Comparison of ENCODE assay signal across 8 mouse cellular contexts in genomic region chr11:94211651-94212488, GRCm38 (mm10). TPM values are rescaled to one million over a fixed set of nuclear protein-coding genes. Genes with fewer than 3 reads are reported as not detected.
DNase-seq lines count a peak whose midpoint lies in the region; ATAC-seq and TF ChIP-seq lines count a peak whose summit lies in the region.

No protein-coding gene starts in this region.

- TF ChIP-seq EP300 in ES-Bruce4 (IDR thresholded peaks at IDR 0.05; ENCODE audit: insufficient read depth, low read depth, low read length): no peak

- TF ChIP-seq CTCF in ES-Bruce4 (IDR thresholded peaks at IDR 0.05; ENCODE audit: low read depth, low read length): no peak
- TF ChIP-seq CTCF in layer of hippocampus, adult 2 months (conservative IDR thresholded peaks at IDR 0.05): no peak

- H3K27ac ChIP-seq in ES-Bruce4 (ENCODE audit: insufficient read depth, low read length): peak overlapping the region; percentile 37
- H3K27ac ChIP-seq in forebrain, embryonic 13.5 days: peak overlapping the region; percentile 96
- H3K27ac ChIP-seq in layer of hippocampus, adult 2 months: peak overlapping the region; percentile 99
- H3K27ac ChIP-seq in lung, embryonic 16.5 days (ENCODE audit: low read length): peak overlapping the region; percentile 97

- H3K9me3 ChIP-seq in ES-Bruce4 (replicated peaks; ENCODE audit: control insufficient read depth, insufficient read depth, low read length, poor library complexity, severe bottlenecking): no peaks in the 10 kb centered on the region
- H3K9me3 ChIP-seq in forebrain, embryonic 13.5 days (replicated peaks): no peaks in the 10 kb centered on the region
- H3K9me3 ChIP-seq in lung, embryonic 16.5 days (ENCODE audit: control insufficient read depth, low read length): no peaks in the 10 kb centered on the region

- intact Hi-C loops in heart, postnatal 14 days (cut with DNase I): loop anchor here (2.0 to 10.0 kb wide), 3 partner anchors 15 to 257 kb away; partner anchors contain the start of gene Nme2

- no peak for TF ChIP-seq POLR2A in ES-Bruce4 (IDR thresholded peaks at IDR 0.05; ENCODE audit: insufficient read depth, low read length)

- no peaks in the 10 kb centered on the region for H3K4me1 ChIP-seq in ES-Bruce4 (ENCODE audit: control insufficient read depth, insufficient read depth, low read length)
- peaks cover 30% of the 10 kb centered on the region for H3K4me1 ChIP-seq in forebrain, embryonic 13.5 days
- 0 out of 2 replicates have a peak, but pooled peaks cover 4% of the 10 kb centered on the region for H3K4me1 ChIP-seq in lung, embryonic 16.5 days (replicated peaks; ENCODE audit: control insufficient read depth, insufficient read depth, low read length)

- under 1% methylated on average over 35 of the region's 61 CpGs for whole genome bisulfite sequencing in forebrain, embryonic 13.5 days
- under 1% methylated on average over 36 of the region's 61 CpGs for WGBS in lung, embryonic 16.5 days

- H3K4me2 ChIP-seq in forebrain, embryonic 13.5 days: peak overlapping the region; percentile 79
- peak overlapping the region; percentile 70 for H3K4me2 ChIP-seq in lung, embryonic 16.5 days (ENCODE audit: low read depth, low read length)

- H3K27me3 ChIP-seq in ES-Bruce4 (ENCODE audit: control insufficient read depth, insufficient read depth, low read length, poor library complexity, severe bottlenecking): no peaks in the 10 kb centered on the region
- H3K27me3 ChIP-seq in forebrain, embryonic 13.5 days: no peaks in the 10 kb centered on the region
- H3K27me3 ChIP-seq in lung, embryonic 16.5 days (ENCODE audit: control insufficient read depth, insufficient read depth, low read depth, low read length): no peaks in the 10 kb centered on the region

- peak overlapping the region; percentile 97 for H3K9ac ChIP-seq in ES-Bruce4 (ENCODE audit: low read depth, poor library complexity, severe bottlenecking)
- peak overlapping the region; percentile 92 for H3K9ac ChIP-seq in forebrain, embryonic 13.5 days
- H3K9ac ChIP-seq in lung, embryonic 16.5 days (ENCODE audit: low read length): peak overlapping the region; percentile 96

- H3K36me3 ChIP-seq in ES-Bruce4 (ENCODE audit: control insufficient read depth, insufficient read depth, low read length, poor library complexity, severe bottlenecking): peaks cover 14% of the 10 kb centered on the region
- peaks cover 12% of the 10 kb centered on the region for H3K36me3 ChIP-seq in forebrain, embryonic 13.5 days (ENCODE audit: poor library complexity, severe bottlenecking)
- peaks cover 5% of the 10 kb centered on the region for H3K36me3 ChIP-seq in lung, embryonic 16.5 days (ENCODE audit: control insufficient read depth, insufficient read depth, low read length)

- peak; percentile 22 for ATAC-seq in forebrain, embryonic 13.5 days
- ATAC-seq in lung, embryonic 16.5 days (ENCODE audit: low read depth): peak; percentile 37

- peak overlapping the region; percentile 80 for H3K4me3 ChIP-seq in ES-Bruce4 (ENCODE audit: low read depth, low read length)
- H3K4me3 ChIP-seq in forebrain, embryonic 13.5 days: peak overlapping the region; percentile 72
- H3K4me3 ChIP-seq in layer of hippocampus, adult 2 months: peak overlapping the region; percentile 86
- H3K4me3 ChIP-seq in lung, embryonic 16.5 days (ENCODE audit: low read length): peak overlapping the region; percentile 96

- DNase-seq in c-Kit-negative CD71-positive TER-119-positive erythroid progenitor cells, embryonic 14.5 days (ENCODE audit: low read depth, low spot score): peak; percentile 44
- DNase-seq in heart, postnatal 14 days: peak; percentile 80 to 81
- peak; percentile 51 to 54 for DNase-seq in layer of hippocampus, adult 2 months (ENCODE audit: low spot score in 2 of 2)
- DNase-seq in ovary, postnatal 10 days (ENCODE audit: low spot score): peak; percentile 59
- peak; percentile 49 to 71 for DNase-seq in urinary bladder, adult 18-20 months (ENCODE audit: low spot score in 2 of 2)

RNA-seq across cellular contexts. Expression of gene Tob1, which starts 0.6 kb away (rescaled TPM):
- polyA plus RNA-seq in ES-Bruce4 (2011; ENCODE audit: insufficient read depth, insufficient read length, low read depth, missing spikeins): 20.0 and 21.2 TPM in 2 replicates
- polyA plus RNA-seq in forebrain, embryonic 13.5 days (2015; fragmentation: Nextera tagmentation; extraction: Ambion mirVana): 39.0 and 41.0 TPM in 2 replicates
- 10 to 100 TPM; 64.1 to 67.6 TPM for total RNA-seq in heart, postnatal 14 days (2021)
- total RNA-seq in layer of hippocampus, adult 2 months (2021): 10 to 100 TPM; 36.6 to 39.2 TPM
- polyA plus RNA-seq in lung, embryonic 16.5 days (2015; fragmentation: Nextera tagmentation; extraction: Ambion mirVana): 25.8 and 28.9 TPM in 2 replicates

RNA-seq across cellular contexts. Expression of gene Wfikkn2, which starts 33.9 kb away (rescaled TPM):
- polyA plus RNA-seq in ES-Bruce4 (2011; ENCODE audit: insufficient read depth, insufficient read length, low read depth, missing spikeins): 0.16 TPM in 1 of 2 replicates, not detected in the other
- 3.7 and 4.6 TPM in 2 replicates for polyA plus RNA-seq in forebrain, embryonic 13.5 days (2015; fragmentation: Nextera tagmentation; extraction: Ambion mirVana)
- 1 to 10 TPM; 1.5 to 1.8 TPM for total RNA-seq in heart, postnatal 14 days (2021)
- under 1 TPM; 0.49 to 0.72 TPM for total RNA-seq in layer of hippocampus, adult 2 months (2021)
- 1.2 and 1.5 TPM in 2 replicates for polyA plus RNA-seq in lung, embryonic 16.5 days (2015; fragmentation: Nextera tagmentation; extraction: Ambion mirVana)

Comparison
In these comparisons a context has a peak if more than half of its experiments do, and no peak if none do; other contexts are left out.
1. Peak in every context shown above with its lines: DNase-seq, ATAC-seq, H3K4me3 ChIP-seq and H3K27ac ChIP-seq.
2. H3K27ac ChIP-seq: peak in every context shown above with its lines; median percentile 99 in layer of hippocampus, adult 2 months; 97 in lung, embryonic 16.5 days; 96 in forebrain, embryonic 13.5 days; 37 in ES-Bruce4.